Mouse (Mus musculus): Measurements from ENCODE around the gene Dzip1l. TPM values are rescaled to one million over a fixed set of nuclear protein-coding genes. Genes with fewer than 3 reads are reported as not detected.

Gene Dzip1l
- polyA plus RNA-seq, 1 experiment from 2014 or later = 18.3 TPM

DNA sequence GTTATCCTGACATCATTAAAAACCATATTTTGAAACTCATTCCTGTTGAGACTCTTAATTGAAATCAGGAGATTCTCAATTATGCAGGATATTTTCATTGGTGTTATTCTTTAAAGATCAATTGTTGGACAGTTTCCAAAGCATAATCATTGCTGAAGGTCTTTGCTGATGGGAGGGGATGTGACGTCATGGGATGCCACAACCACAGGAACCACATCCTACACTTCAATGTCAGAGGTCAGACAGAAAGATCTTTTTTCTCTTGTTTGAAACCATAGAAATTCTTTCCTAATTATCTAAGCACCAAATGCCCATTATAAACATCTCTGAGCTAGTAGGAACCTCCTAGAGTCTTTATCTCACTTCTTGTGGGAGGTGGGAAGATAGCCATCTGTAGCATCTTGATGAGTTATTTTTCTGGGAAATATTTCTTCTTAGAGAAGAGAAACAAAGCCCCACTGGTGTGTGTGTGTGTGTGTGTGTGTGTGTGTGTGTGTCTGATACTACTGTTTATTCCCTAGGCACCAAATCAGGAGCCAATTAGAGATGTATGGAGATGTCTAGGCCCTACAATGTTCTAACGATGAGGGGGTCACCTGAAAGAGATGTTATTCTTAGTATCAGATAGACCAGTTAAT lies 70.6 kb downstream of the Dzip1l start:
- H3K27ac ChIP-seq (ENCODE audit: low read length) = no peak overlapping the region
- no peak for ATAC-seq (ENCODE audit: insufficient read depth, low FRiP score)
- WGBS = 76% methylated on average over 2 of the region's 2 CpGs
- no peaks in the 10 kb centered on the region for H3K9me3 ChIP-seq (replicated peaks; ENCODE audit: control insufficient read depth, low read length)
- H3K9ac ChIP-seq (ENCODE audit: low read length) = no peak overlapping the region
- no peaks in the 10 kb centered on the region for H3K27me3 ChIP-seq (ENCODE audit: control insufficient read depth, insufficient read depth, low read length)
- no peaks in the 10 kb centered on the region for H3K36me3 ChIP-seq (ENCODE audit: control insufficient read depth, insufficient read depth, low read length)
- H3K4me2 ChIP-seq (ENCODE audit: low read depth, low read length) = no peak overlapping the region
- no peak overlapping the region for H3K4me3 ChIP-seq (replicated peaks; ENCODE audit: low read length)
- 0 out of 2 replicates have a peak, but pooled peaks cover 5% of the 10 kb centered on the region for H3K4me1 ChIP-seq (ENCODE audit: control insufficient read depth, insufficient read depth, low read length)

DNA sequence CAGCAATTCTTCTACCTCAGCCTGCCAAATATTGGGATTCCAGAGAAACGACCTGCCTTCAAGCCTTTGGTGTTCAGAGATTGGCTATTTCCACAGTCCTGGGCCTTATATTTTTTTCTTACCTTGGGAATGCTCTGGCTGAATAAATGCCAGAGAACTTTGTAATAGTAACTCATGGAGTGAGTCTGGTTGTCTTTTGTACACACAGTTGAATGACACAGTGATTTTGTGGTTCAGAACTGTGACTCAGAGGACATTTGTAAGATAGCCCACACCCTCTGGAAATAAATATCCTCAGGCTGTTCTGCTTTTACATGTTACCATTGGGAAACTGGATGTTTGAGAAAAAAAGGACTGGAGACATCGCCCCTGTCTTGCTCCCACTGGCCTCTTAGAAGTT lies 71.9 kb downstream of the Dzip1l start:
- no peak overlapping the region for H3K4me3 ChIP-seq (replicated peaks; ENCODE audit: low read length)
- no peaks in the 10 kb centered on the region for H3K9me3 ChIP-seq (replicated peaks; ENCODE audit: control insufficient read depth, low read length)
- H3K9ac ChIP-seq (ENCODE audit: low read length) = no peak overlapping the region
- H3K4me1 ChIP-seq (ENCODE audit: control insufficient read depth, insufficient read depth, low read length) = 0 out of 2 replicates have a peak, but pooled peaks cover 5% of the 10 kb centered on the region
- WGBS = 81% methylated on average over 2 of the region's 2 CpGs
- no peaks in the 10 kb centered on the region for H3K27me3 ChIP-seq (ENCODE audit: control insufficient read depth, insufficient read depth, low read length)
- no peaks in the 10 kb centered on the region for H3K36me3 ChIP-seq (ENCODE audit: control insufficient read depth, insufficient read depth, low read length)
- no peak overlapping the region for H3K27ac ChIP-seq (ENCODE audit: low read length)
- H3K4me2 ChIP-seq (ENCODE audit: low read depth, low read length) = no peak overlapping the region
- no peak for ATAC-seq (ENCODE audit: insufficient read depth, low FRiP score)

GRCm38 (mm10) chr9:99702215-99702614 lies 72.9 kb downstream of the Dzip1l start:
- ATAC-seq (ENCODE audit: insufficient read depth, low FRiP score) = peak; percentile 59; the same call in 1 of the 2 replicates
- peak overlapping the region; percentile 48 for H3K27ac ChIP-seq (ENCODE audit: low read length)
- H3K9ac ChIP-seq (ENCODE audit: low read length) = no peak overlapping the region
- 51% methylated on average over 6 of the region's 6 CpGs for WGBS
- H3K4me2 ChIP-seq (ENCODE audit: low read depth, low read length) = no peak overlapping the region
- H3K4me1 ChIP-seq (ENCODE audit: control insufficient read depth, insufficient read depth, low read length) = 0 out of 2 replicates have a peak, but pooled peaks cover 5% of the 10 kb centered on the region
- H3K36me3 ChIP-seq (ENCODE audit: control insufficient read depth, insufficient read depth, low read length) = no peaks in the 10 kb centered on the region
- no peaks in the 10 kb centered on the region for H3K9me3 ChIP-seq (replicated peaks; ENCODE audit: control insufficient read depth, low read length)
- no peak overlapping the region for H3K4me3 ChIP-seq (replicated peaks; ENCODE audit: low read length)
- no peaks in the 10 kb centered on the region for H3K27me3 ChIP-seq (ENCODE audit: control insufficient read depth, insufficient read depth, low read length)

- H3K4me3 ChIP-seq (replicated peaks; ENCODE audit: low read length) = no peak overlapping the region
- H3K27me3 ChIP-seq (ENCODE audit: control insufficient read depth, insufficient read depth, low read length) = no peaks in the 10 kb centered on the region
- no peaks in the 10 kb centered on the region for H3K9me3 ChIP-seq (replicated peaks; ENCODE audit: control insufficient read depth, low read length)
- H3K27ac ChIP-seq (ENCODE audit: low read length) = peak overlapping the region; percentile 28
- 0 out of 2 replicates have a peak, but pooled peaks cover 5% of the 10 kb centered on the region for H3K4me1 ChIP-seq (ENCODE audit: control insufficient read depth, insufficient read depth, low read length)
- no peak for ATAC-seq (ENCODE audit: insufficient read depth, low FRiP score)
- no peaks in the 10 kb centered on the region for H3K36me3 ChIP-seq (ENCODE audit: control insufficient read depth, insufficient read depth, low read length)
- H3K4me2 ChIP-seq (ENCODE audit: low read depth, low read length) = no peak overlapping the region
- WGBS = 69% methylated on average over 6 of the region's 6 CpGs
- H3K9ac ChIP-seq (ENCODE audit: low read length) = no peak overlapping the region
Measured at GRCm38 (mm10) chr9:99703711-99704110, 74.4 kb downstream of the Dzip1l start.

GRCm38 (mm10) chr9:99706264-99706663 lies 77.0 kb downstream of the Dzip1l start:
- Histone ChIP-seq H3K27ac (ENCODE audit: low read length) (no peak overlapping the region), H3K4me3 (replicated peaks; ENCODE audit: low read length) (no peak overlapping the region), H3K9me3 (replicated peaks; ENCODE audit: control insufficient read depth, low read length) (no peaks in the 10 kb centered on the region), H3K36me3 (ENCODE audit: control insufficient read depth, insufficient read depth, low read length) (no peaks in the 10 kb centered on the region), H3K9ac (ENCODE audit: low read length) (no peak overlapping the region), H3K4me1 (ENCODE audit: control insufficient read depth, insufficient read depth, low read length) (0 out of 2 replicates have a peak, but pooled peaks cover 5% of the 10 kb centered on the region), H3K4me2 (ENCODE audit: low read depth, low read length) (no peak overlapping the region), H3K27me3 (ENCODE audit: control insufficient read depth, insufficient read depth, low read length) (no peaks in the 10 kb centered on the region)
- 84% methylated on average over 6 of the region's 6 CpGs for WGBS
- ATAC-seq (ENCODE audit: insufficient read depth, low FRiP score) = no peak

- no peak for ATAC-seq (ENCODE audit: insufficient read depth, low FRiP score)
Measured at GRCm38 (mm10) chr9:99707425-99708126, 78.3 kb downstream of the Dzip1l start.

GRCm38 (mm10) chr9:99709588-99710248 lies 80.4 kb downstream of the Dzip1l start:
- H3K27me3 ChIP-seq (ENCODE audit: control insufficient read depth, insufficient read depth, low read length) = no peaks in the 10 kb centered on the region
- ATAC-seq (ENCODE audit: insufficient read depth, low FRiP score) = peak; percentile 88
- WGBS = 72% methylated on average over 22 of the region's 22 CpGs
- H3K36me3 ChIP-seq (ENCODE audit: control insufficient read depth, insufficient read depth, low read length) = no peaks in the 10 kb centered on the region
- peak overlapping the region; percentile 42; the same call in 1 of the 2 replicates for H3K4me2 ChIP-seq (ENCODE audit: low read depth, low read length)
- peak overlapping the region; percentile 34 for H3K4me3 ChIP-seq (replicated peaks; ENCODE audit: low read length)
- peak overlapping the region; percentile 60 for H3K9ac ChIP-seq (ENCODE audit: low read length)
- no peaks in the 10 kb centered on the region for H3K9me3 ChIP-seq (replicated peaks; ENCODE audit: control insufficient read depth, low read length)
- H3K4me1 ChIP-seq (ENCODE audit: control insufficient read depth, insufficient read depth, low read length) = no peaks in the 10 kb centered on the region
- peak overlapping the region; percentile 82 for H3K27ac ChIP-seq (ENCODE audit: low read length)

More at GRCm38 (mm10) chr9:99707425-99708126, 78.3 kb downstream of the Dzip1l start:
- H3K4me3 ChIP-seq (replicated peaks; ENCODE audit: low read length) = no peak overlapping the region; the same call in 1 of the 2 replicates
- H3K4me1 ChIP-seq (ENCODE audit: control insufficient read depth, insufficient read depth, low read length) = 0 out of 2 replicates have a peak, but pooled peaks cover 5% of the 10 kb centered on the region
- no peaks in the 10 kb centered on the region for H3K27me3 ChIP-seq (ENCODE audit: control insufficient read depth, insufficient read depth, low read length)
- peak overlapping the region; percentile 40; the same call in 1 of the 2 replicates for H3K4me2 ChIP-seq (ENCODE audit: low read depth, low read length)
- no peaks in the 10 kb centered on the region for H3K36me3 ChIP-seq (ENCODE audit: control insufficient read depth, insufficient read depth, low read length)
- H3K9ac ChIP-seq (ENCODE audit: low read length) = no peak overlapping the region
- H3K27ac ChIP-seq (ENCODE audit: low read length) = peak overlapping the region; percentile 21; the same call in 1 of the 2 replicates
- 58% methylated on average over 11 of the region's 11 CpGs for WGBS
- H3K9me3 ChIP-seq (replicated peaks; ENCODE audit: control insufficient read depth, low read length) = no peaks in the 10 kb centered on the region

- ATAC-seq (ENCODE audit: insufficient read depth, low FRiP score) = no peak
- no peaks in the 10 kb centered on the region for H3K4me1 ChIP-seq (ENCODE audit: control insufficient read depth, insufficient read depth, low read length)
- H3K4me3 ChIP-seq (replicated peaks; ENCODE audit: low read length) = peak overlapping the region; percentile 34
- no peak overlapping the region for H3K4me2 ChIP-seq (ENCODE audit: low read depth, low read length)
- 61% methylated on average over 4 of the region's 4 CpGs for WGBS
- H3K36me3 ChIP-seq (ENCODE audit: control insufficient read depth, insufficient read depth, low read length) = no peaks in the 10 kb centered on the region
- H3K9ac ChIP-seq (ENCODE audit: low read length) = 0 out of 2 replicates have a peak overlapping the region, but pooled peaks have one; percentile 11
- no peaks in the 10 kb centered on the region for H3K9me3 ChIP-seq (replicated peaks; ENCODE audit: control insufficient read depth, low read length)
- H3K27me3 ChIP-seq (ENCODE audit: control insufficient read depth, insufficient read depth, low read length) = no peaks in the 10 kb centered on the region
- peak overlapping the region; percentile 82 for H3K27ac ChIP-seq (ENCODE audit: low read length)
Measured at GRCm38 (mm10) chr9:99710297-99710696, 81.0 kb downstream of the Dzip1l start.

DNA sequence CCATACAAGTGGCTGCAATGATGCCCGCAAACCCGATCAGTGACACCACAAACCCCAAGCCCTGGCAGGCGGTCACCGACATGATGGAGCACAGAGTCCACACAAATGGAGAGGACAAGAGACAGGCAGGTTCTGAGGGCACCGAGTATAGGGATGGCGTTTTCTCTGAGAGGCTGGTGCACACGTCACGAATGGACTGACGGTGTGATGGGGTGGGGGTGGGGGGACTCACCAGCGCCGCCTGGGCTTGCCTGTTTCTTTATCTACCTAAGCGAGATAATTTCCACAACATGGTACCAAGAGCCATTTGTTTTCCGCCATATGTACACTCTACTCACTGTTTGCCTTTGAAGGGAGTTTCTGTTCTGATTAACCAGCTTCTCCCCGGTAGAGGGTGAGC lies 87.8 kb downstream of the Dzip1l start, which contains the start of gene Cldn18:
TSS of gene Cldn18 (minus strand) at position 134 of the 400 bp plus-strand sequence.
- Histone ChIP-seq H3K9ac (ENCODE audit: low read length) (peak within 1 kb of the TSS; percentile 34), H3K4me1 (ENCODE audit: control insufficient read depth, insufficient read depth, low read length) (no peaks in the 10 kb centered on the region), H3K27me3 (ENCODE audit: control insufficient read depth, insufficient read depth, low read length) (no peaks in the 10 kb centered on the region), H3K9me3 (replicated peaks; ENCODE audit: control insufficient read depth, low read length) (no peaks in the 10 kb centered on the region), H3K36me3 (ENCODE audit: control insufficient read depth, insufficient read depth, low read length) (no peaks in the 10 kb centered on the region), H3K4me2 (ENCODE audit: low read depth, low read length) (no peak within 1 kb of the TSS), H3K4me3 (replicated peaks; ENCODE audit: low read length) (peak within 1 kb of the TSS; percentile 39), H3K27ac (ENCODE audit: low read length) (peak within 1 kb of the TSS; percentile 80)
- 68% methylated on average over 14 of the region's 14 CpGs for WGBS
- ATAC-seq (ENCODE audit: insufficient read depth, low FRiP score) = peak; percentile 92

Data from stomach, embryonic 16.5 days (tissue).